Mouse (Mus musculus): Measurements from ENCODE around the gene Rem2.

The Rem2 gene

DNA sequence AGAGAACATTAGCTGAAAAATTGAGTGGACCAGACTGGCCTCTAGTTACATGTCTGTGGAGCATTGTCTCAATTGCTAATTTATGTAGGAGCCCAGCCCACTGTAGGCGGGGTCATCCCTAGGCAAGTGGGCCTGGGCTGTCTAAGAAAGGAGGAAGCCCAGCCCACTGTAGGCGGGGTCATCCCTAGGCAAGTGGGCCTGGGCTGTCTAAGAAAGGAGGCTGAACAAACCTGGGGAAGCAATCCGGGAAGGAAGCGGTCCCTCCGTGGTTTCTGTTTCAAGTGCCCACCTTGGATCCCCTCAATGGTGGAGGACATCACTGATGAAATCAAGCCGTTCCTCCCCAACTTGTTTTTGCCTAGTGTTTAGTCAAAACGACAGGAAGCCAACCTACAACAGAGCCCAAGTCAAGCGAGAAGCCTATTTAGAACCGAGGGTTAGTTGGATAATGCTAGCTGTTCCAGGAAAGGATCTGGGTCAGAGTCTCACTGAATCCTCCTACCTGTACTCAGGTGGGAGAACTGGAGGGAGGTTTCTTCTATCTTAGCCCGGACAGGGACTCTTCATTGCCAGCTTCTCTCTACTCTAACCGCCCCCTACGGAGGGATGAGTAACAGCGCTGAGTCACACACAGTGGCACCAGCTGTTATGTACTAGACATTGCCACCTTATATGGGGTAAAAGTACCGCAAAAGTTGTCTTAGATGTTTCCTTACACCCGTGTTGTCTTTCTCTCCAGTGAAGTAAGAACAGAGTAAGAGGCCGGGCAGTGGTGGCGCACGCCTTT, 16.6 kb downstream of the Rem2 start:
- no peak for DNase-seq (ENCODE audit: low spot score)

DNA sequence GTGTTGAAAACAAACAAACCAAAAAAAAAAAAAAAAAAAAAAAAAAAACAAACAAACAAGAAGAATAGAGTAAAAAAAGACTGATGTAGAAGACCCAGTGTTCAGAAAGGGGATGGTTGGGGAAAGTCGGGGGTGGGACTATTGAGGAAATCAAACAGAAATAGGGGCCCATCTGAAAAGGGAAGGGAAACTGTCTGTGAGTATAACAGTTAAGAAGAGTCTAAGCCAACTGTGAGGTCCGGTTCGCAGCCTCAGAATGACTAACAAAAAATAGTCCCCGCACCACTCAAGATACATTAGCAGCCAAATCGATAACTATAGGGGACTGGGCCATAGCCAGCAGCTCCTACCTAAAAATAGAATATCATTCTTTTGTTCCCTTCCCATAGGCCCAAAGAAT, 17.3 kb downstream of the Rem2 start:
- DNase-seq (ENCODE audit: low spot score), result no peak

DNA sequence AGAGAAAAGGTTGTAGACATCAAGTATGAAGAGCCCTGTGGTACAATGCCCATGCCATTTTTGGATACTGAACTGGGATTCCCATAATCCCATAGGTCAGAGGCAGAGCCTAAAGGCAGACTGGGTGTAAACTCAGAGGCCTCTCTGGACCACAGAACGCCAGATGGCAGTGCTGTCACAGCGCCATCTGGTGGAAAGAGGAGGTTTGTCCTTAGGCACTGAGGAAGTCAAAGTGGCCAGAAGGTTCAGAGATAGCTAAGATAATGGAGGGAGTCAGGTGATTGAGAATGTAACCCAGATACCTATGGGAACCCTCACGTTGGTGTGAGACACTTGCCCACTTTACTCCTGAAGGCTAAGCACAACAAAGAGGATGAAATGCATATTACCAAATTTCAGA, 18.3 kb downstream of the Rem2 start:
- peak; percentile 69 for DNase-seq (ENCODE audit: low spot score)

DNA sequence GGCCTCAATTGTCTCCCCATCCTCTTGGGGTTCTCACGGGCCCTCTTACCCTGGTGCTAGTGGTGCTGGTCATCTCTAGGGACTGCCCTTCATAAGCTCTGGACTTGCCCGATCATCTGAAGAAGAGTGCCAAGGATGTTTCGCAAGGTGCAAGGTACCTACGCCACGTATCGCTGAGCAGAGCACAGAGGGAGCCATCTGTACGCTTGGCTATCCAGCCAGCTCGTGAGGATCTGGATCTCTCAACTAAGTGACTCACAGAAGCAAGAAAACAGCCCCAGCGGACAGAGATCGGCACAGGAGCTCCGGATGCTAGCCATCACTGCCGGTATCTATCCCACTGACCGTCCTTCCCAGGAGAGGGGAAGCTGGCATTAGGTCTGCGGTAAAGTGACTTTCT, 20.8 kb downstream of the Rem2 start:
- DNase-seq (ENCODE audit: low spot score), result no peak

DNA sequence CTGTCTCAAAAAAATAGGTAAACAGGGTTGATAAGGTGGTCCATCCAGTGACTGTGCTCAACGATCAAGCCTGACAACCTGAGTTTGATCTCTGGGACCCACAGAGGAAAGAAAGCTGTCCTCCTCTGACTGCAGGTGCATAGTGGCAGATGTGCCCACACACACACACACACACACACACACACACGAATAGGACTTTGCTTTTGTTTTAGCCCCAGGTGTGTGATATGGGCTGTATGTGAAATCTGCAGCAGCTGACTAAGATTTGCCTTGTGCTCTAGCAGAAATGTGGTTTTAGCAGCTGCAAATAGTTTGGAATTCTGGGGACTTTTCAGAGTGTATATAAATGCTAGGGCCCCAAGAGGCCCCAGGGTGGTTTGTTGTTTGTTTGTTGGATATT, 23.4 kb downstream of the Rem2 start:
- no peak for DNase-seq (ENCODE audit: low spot score)

DNA sequence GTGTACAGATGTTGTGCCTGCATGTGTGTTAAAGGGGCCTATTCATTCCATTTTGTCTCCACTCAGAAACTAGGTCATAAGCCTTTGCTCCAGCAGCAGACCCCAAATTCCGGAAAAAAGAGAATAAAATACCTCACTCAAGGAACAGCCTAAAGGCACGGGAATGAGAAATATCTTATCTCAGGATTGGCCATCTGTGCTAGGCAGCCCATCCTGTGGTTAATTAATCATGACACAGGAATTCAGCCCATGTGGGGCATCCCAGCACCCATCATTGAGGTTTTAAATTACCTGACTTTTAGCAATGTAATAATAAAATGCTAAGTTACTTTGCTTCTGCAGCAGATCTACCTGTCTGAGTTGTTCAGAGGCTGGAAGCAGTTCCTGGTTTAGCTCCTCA, 25.5 kb downstream of the Rem2 start:
- no peak for DNase-seq (ENCODE audit: low spot score)

DNA sequence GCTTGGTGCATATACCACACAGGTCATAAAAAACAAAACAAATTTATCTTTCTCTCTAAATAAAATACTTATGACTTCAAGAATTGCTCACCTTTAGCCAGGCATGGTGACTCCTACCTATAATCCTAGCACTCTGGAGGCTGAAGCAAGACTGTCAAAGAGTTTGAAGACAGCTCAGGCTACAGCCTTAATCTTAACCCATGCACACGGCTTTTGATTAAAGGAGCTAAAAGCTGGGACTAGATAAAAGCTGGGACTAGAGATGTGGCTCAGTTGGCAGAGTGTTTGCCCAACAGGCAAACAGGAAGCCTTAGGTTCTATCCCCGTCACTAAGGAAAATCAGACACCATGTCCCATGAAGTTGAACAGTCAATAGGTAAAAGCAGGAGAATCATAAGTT, 27.2 kb downstream of the Rem2 start:
- DNase-seq (ENCODE audit: low spot score), result no peak

DNA sequence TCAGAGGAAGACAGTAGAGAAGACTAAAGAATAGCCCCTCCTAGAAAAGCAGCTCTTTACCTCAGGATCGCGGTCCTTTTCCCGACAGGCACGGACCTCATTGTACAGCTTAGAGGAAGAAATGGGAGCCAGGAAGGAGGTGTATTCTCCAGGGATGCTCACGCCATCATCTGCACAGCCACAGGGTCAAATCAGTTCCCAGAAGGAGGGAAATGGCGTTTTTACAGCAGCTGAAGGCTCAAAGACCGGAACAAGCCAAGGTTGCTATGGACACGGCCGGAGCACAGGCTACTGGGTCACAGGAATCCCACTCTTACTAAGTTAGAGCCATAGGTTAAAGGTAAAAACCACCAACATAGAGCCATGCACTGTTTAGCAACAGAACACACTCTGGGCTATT, 33.9 kb downstream of the Rem2 start:
- no peak for DNase-seq (ENCODE audit: low spot score)

DNA sequence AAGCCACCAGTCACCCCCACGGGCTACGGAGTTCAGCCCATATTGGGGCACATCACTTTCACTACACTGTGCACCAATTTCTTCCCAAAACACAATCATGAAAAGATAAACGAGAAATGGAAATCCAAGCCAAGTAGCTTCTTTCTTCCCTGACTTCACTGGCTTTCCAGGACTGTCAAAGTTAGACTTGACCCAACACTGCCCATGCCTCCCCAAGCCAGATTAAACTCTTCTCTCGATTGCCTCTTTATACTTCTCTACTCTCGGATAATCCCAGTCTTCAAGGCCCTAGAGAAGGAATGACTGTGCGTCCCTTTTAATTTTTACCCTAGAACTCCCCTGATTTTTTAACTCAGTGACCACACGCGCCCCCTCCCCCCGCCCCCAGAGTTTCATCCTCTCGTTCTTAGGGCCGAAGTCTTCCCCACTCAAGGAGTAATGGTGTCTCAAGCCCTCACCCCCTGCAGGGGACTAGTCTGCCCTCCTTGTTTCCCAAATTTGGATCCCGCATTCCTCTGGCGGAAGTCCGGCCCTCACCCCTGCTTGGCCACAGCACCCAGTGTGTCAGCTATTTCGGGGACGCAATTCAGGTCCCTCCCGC, 40.9 kb downstream of the Rem2 start:
- DNase-seq (ENCODE audit: low spot score), result no peak

DNA sequence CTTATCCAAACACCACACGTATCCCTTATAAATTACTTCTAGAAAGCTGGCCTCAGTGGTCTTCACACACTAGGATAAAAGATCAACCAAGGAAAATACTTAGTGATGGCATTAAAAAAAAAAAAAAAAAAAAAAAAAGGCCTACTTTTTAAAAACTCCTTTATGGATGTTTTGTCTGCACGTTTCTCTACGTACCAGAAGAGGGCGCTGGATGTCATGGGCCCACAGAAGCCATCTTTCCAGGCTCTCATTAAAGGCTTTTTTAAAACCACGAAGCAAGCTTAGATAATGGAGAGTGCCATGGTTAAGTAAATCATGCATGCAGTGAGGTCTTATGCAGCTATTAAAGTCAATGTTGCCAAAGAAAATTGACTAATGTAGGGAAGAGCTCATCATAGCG, 47.7 kb downstream of the Rem2 start:
- DNase-seq (ENCODE audit: low spot score), result no peak

DNA sequence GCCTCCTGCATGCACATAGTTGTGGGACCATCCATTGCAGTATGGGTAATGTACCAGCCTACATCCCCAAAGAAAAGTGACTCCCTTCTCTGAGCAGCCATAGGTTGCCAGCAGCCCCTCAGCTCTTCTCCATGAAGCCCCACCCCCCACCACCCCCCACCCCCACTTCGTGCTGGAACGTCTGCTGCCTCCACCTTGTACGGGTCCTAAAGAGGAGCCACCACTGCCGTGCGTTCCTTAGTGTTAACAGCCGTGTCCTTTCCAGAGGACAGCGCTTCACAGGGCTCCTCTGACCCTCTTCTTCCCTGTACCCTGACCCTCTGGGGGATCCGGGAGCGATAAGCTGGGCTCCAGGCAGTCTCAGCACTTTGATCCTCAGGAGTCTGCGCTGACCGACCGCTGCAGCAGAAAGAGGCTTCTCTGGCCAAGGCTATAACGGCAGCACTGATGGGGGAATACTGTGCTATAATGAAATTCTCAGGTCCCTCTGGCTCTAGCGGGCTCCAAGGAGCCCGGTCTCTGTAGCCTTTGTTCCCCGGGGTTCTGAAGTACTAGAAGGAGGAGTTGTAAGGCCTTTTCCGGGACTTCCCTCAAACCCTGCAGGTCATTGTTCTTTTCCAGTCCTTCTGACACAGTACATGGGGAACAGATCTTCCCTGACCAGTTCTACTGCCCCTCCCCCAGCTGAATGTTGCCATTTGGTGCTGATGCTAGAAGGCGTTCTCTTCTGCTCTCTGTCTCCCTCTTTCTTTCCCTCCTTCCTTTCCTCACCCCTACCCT, 51.5 kb downstream of the Rem2 start:
- no peak for DNase-seq (ENCODE audit: low spot score)

DNA sequence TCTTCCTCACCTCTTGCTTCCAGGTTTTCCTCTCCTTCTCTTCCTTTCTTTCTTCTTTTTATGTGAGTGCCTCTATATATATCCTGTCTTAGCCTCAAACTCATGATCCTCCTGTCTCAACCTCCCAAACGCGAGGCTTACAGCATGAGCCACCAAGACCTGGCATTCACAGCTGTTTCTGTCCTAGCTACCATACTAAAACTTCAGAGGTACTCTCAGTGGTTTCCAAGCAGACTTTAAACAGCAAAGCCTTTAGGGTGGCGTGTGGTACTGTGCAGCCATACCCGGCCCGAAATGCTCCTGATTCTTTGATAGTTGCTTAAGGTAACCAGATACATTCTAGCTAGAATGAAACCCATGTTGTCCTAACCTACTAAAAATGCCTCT, 52.1 kb downstream of the Rem2 start:
- DNase-seq (ENCODE audit: low spot score), result no peak

DNA sequence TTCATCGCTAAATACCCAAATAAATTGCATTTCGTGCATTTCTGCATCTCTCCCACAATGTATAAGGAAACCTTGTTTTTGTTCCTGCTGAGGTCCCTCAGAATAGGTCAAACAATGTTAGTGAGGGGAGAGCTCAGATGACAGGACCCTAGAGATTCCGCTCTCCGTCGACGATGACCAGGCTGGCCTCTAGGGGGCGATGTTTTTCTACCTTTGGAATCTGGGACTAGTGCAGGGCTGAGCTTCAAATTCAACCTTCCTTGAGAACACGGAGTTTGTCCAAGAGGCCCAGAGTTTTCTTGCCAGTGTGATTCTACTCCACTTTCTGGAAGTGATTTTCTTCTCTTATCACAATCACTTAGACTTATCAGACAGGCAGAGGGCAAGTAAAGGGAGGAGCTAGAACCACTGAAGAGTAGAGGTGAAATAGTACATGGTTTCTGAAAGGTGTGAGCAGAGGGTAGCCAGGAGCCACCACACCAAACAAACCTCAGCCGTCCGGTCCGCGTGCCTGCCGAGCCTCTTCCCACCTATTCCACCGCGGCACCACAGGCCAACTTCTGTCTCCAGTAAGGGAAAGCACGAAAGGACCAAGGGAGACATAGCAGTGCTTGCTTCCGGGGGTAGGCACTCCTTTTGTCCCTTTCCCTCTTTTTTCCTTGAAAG, 52.7 kb downstream of the Rem2 start:
- DNase-seq (ENCODE audit: low spot score), result peak; percentile 68

Measured in c-Kit-positive CD71-positive TER-119-positive erythroid progenitor cells, embryonic 14.5 days (primary cell).